31 mouse cellular contexts compared by ENCODE assay signal in genomic region chr3:116951489-116951888, GRCm38 (mm10). TPM values are rescaled to one million over a fixed set of nuclear protein-coding genes. Genes with fewer than 3 reads are reported as not detected.
DNase-seq lines count a peak whose midpoint lies in the region; ATAC-seq and TF ChIP-seq lines count a peak whose summit lies in the region.
"Had no signal": no experiment of that assay in that cellular context is flagged by ENCODE, and none has a peak within 500 bp of the region (broad histone marks: within the 10 kb centered on the region; RNA-seq: fewer than 3 reads in every experiment).

No protein-coding gene starts in this region.

- no peak for ATAC-seq in heart, embryonic 11.5 days (replicated peaks; ENCODE audit: insufficient number of reproducible peaks, low FRiP score, low TSS enrichment)
- ATAC-seq in liver, embryonic 11.5 days (replicated peaks; ENCODE audit: low FRiP score), result no peak
- ATAC-seq in frontal cortex, adult (ENCODE audit: low TSS enrichment), result no peak
- ATAC-seq: forebrain, embryonic 16.5 days; hindbrain, embryonic 16.5 days had no signal

- H3K79me2 ChIP-seq in heart, adult 2 months (replicated peaks; ENCODE audit: control insufficient read depth, insufficient read depth, low read length), result peaks cover 2% of the 10 kb centered on the region
- H3K79me2 ChIP-seq in liver, adult 2 months (ENCODE audit: control insufficient read depth, insufficient read depth, low read length), result peaks cover 12% of the 10 kb centered on the region; the same call in 1 of the 2 replicates

- WGBS in heart, adult 2 months, result 21% methylated on average over 3 of the region's 3 CpGs
- WGBS in heart, embryonic 11.5 days (ENCODE audit: insufficient replicate concordance), result 64% methylated on average over 3 of the region's 3 CpGs
- 8% methylated on average over 3 of the region's 3 CpGs for WGBS in liver, adult 2 months
- 78% methylated on average over 3 of the region's 3 CpGs for WGBS in liver, embryonic 11.5 days

- no peaks in the 10 kb centered on the region for H3K9me3 ChIP-seq in heart, embryonic 11.5 days (replicated peaks; ENCODE audit: control insufficient read depth, low read length)
- no peaks in the 10 kb centered on the region for H3K9me3 ChIP-seq in liver, embryonic 11.5 days (ENCODE audit: control insufficient read depth, low read length)
- H3K9me3 ChIP-seq: embryonic facial prominence, embryonic 10.5 days; forebrain, embryonic 10.5 days; hindbrain, embryonic 10.5 days; kidney, embryonic 15.5 days; neural tube, embryonic 15.5 days had no signal

- TF ChIP-seq EP300 in heart, adult 2 months (IDR thresholded peaks at IDR 0.05; ENCODE audit: insufficient read depth, low read depth, low read length), result peak; percentile 63; the same call in 1 of the 2 replicates

- DNase-seq in heart, adult 2 months, result peak in 1 of 2 experiments; percentile 53
- peak; percentile 73 for DNase-seq in liver, adult 2 months (ENCODE audit: extremely low read depth, low read depth, low spot score)
- no peak for DNase-seq in liver, embryonic 11.5 days (ENCODE audit: low spot score)
- peak; percentile 24 for DNase-seq in 3134 (ENCODE audit: extremely low read depth, insufficient read length, low spot score)
- no peak for DNase-seq in B cell, adult 2 months
- DNase-seq: adrenal gland, postnatal 25 days; cerebellum, adult 9-10 months; kidney, adult 11 months; layer of hippocampus, adult 9-11 months; thymus, adult 2 months; thymus, postnatal 4 days had no signal

- H3K36me3 ChIP-seq in heart, adult 2 months (ENCODE audit: control insufficient read depth, insufficient read depth, low read length), result peaks cover 79% of the 10 kb centered on the region
- H3K36me3 ChIP-seq in heart, embryonic 11.5 days (ENCODE audit: control insufficient read depth, insufficient read depth, low read length), result no peaks in the 10 kb centered on the region
- H3K36me3 ChIP-seq in liver, adult 2 months (ENCODE audit: control insufficient read depth, insufficient read depth, low read length), result peaks cover 23% of the 10 kb centered on the region
- H3K36me3 ChIP-seq in liver, embryonic 11.5 days (ENCODE audit: control insufficient read depth, insufficient read depth, low read length), result no peaks in the 10 kb centered on the region
- H3K36me3 ChIP-seq: embryonic facial prominence, embryonic 10.5 days; forebrain, embryonic 10.5 days; hindbrain, embryonic 10.5 days; kidney, embryonic 15.5 days; neural tube, embryonic 15.5 days had no signal

- no peak overlapping the region for H3K4me3 ChIP-seq in heart, adult 2 months
- H3K4me3 ChIP-seq in heart, embryonic 11.5 days (ENCODE audit: low read depth, low read length), result no peak overlapping the region
- no peak overlapping the region for H3K4me3 ChIP-seq in liver, adult 2 months (ENCODE audit: insufficient read depth, low read depth, low read length)
- no peak overlapping the region for H3K4me3 ChIP-seq in liver, embryonic 11.5 days (ENCODE audit: low read depth, low read length)
- H3K4me3 ChIP-seq in brown adipose tissue, adult 24 weeks (ENCODE audit: insufficient read depth, low read depth, low read length), result no peak overlapping the region
- H3K4me3 ChIP-seq: embryonic facial prominence, embryonic 10.5 days; forebrain, embryonic 10.5 days; hindbrain, embryonic 10.5 days; kidney, embryonic 15.5 days; neural tube, embryonic 15.5 days had no signal

- TF ChIP-seq POLR2A in heart, adult 2 months (IDR thresholded peaks at IDR 0.05; ENCODE audit: insufficient read depth, low read depth, low read length), result no peak
- TF ChIP-seq POLR2A in liver, adult 2 months (IDR thresholded peaks at IDR 0.05; ENCODE audit: extremely low read depth, insufficient read depth, low read length), result no peak

- peak overlapping the region; percentile 86 for H3K27ac ChIP-seq in heart, adult 2 months
- H3K27ac ChIP-seq in heart, embryonic 11.5 days (ENCODE audit: low read depth, low read length), result no peak overlapping the region
- peak overlapping the region; percentile 82 for H3K27ac ChIP-seq in liver, adult 2 months (replicated peaks; ENCODE audit: insufficient read depth, low read depth, low read length)
- no peak overlapping the region for H3K27ac ChIP-seq in liver, embryonic 11.5 days (ENCODE audit: low read depth, low read length)
- H3K27ac ChIP-seq in brown adipose tissue, adult 24 weeks (replicated peaks; ENCODE audit: low read depth, low read length), result peak overlapping the region; percentile 98
- H3K27ac ChIP-seq: embryonic facial prominence, embryonic 10.5 days; forebrain, embryonic 10.5 days; hindbrain, embryonic 10.5 days; kidney, embryonic 15.5 days; neural tube, embryonic 15.5 days had no signal

- H3K4me2 ChIP-seq in heart, embryonic 11.5 days, result no peak overlapping the region
- no peak overlapping the region for H3K4me2 ChIP-seq in liver, embryonic 11.5 days
- H3K4me2 ChIP-seq: kidney, embryonic 15.5 days; lung, embryonic 14.5 days; midbrain, embryonic 11.5 days; neural tube, embryonic 15.5 days had no signal

- peaks cover 36% of the 10 kb centered on the region for H3K4me1 ChIP-seq in heart, adult 2 months (ENCODE audit: control insufficient read depth, insufficient read depth, low read length)
- no peaks in the 10 kb centered on the region for H3K4me1 ChIP-seq in heart, embryonic 11.5 days (ENCODE audit: control insufficient read depth, insufficient read depth, low read length)
- H3K4me1 ChIP-seq in liver, adult 2 months (ENCODE audit: control insufficient read depth, insufficient read depth, low read length), result peaks cover 37% of the 10 kb centered on the region
- no peaks in the 10 kb centered on the region for H3K4me1 ChIP-seq in liver, embryonic 11.5 days (replicated peaks; ENCODE audit: control insufficient read depth, insufficient read depth, low read length)
- peaks cover 39% of the 10 kb centered on the region for H3K4me1 ChIP-seq in brown adipose tissue, adult 24 weeks (ENCODE audit: control insufficient read depth, insufficient read depth, insufficient read length, low read length)
- H3K4me1 ChIP-seq: embryonic facial prominence, embryonic 10.5 days; forebrain, embryonic 10.5 days; hindbrain, embryonic 10.5 days; kidney, embryonic 15.5 days; neural tube, embryonic 15.5 days had no signal

- no peak overlapping the region for H3K9ac ChIP-seq in heart, adult 2 months (ENCODE audit: low read depth, low read length)
- no peak overlapping the region for H3K9ac ChIP-seq in heart, embryonic 11.5 days (ENCODE audit: low read depth, low read length)
- no peak overlapping the region for H3K9ac ChIP-seq in liver, adult 2 months (ENCODE audit: low read depth, low read length)
- H3K9ac ChIP-seq in liver, embryonic 11.5 days (ENCODE audit: low read depth, low read length), result no peak overlapping the region
- H3K9ac ChIP-seq: kidney, embryonic 15.5 days; lung, embryonic 14.5 days; neural tube, embryonic 15.5 days had no signal

- intact Hi-C loops in heart, adult 2 months (cut with DNase I), result no loop called here

- no peaks in the 10 kb centered on the region for H3K27me3 ChIP-seq in heart, adult 2 months (ENCODE audit: control insufficient read depth, insufficient read depth, low read length)
- H3K27me3 ChIP-seq in heart, embryonic 11.5 days (ENCODE audit: control insufficient read depth, insufficient read depth, low read length), result no peaks in the 10 kb centered on the region
- no peaks in the 10 kb centered on the region for H3K27me3 ChIP-seq in liver, adult 2 months (ENCODE audit: control insufficient read depth, insufficient read depth, low read length)
- no peaks in the 10 kb centered on the region for H3K27me3 ChIP-seq in liver, embryonic 11.5 days (replicated peaks; ENCODE audit: control insufficient read depth, insufficient read depth, low read length)
- H3K27me3 ChIP-seq: kidney, embryonic 15.5 days; neural tube, embryonic 15.5 days had no signal

- TF ChIP-seq CTCF in heart, adult 2 months (IDR thresholded peaks at IDR 0.05), result no peak
- TF ChIP-seq CTCF in liver, adult 2 months (IDR thresholded peaks at IDR 0.05; ENCODE audit: low read depth, low read length), result no peak

RNA-seq across cellular contexts. Expression of gene 4930455H04Rik, which starts 16.6 kb away (rescaled TPM):
- not detected for total RNA-seq in heart, adult 2 months (2021)
- 0.16 TPM in 1 of 2 replicates, not detected in the other for polyA plus RNA-seq in heart, adult 2 months (2012; rRNA removed)
- polyA plus RNA-seq in heart, embryonic 11.5 days (2014; fragmentation: Nextera tagmentation; extraction: Ambion mirVana), result not detected in 2 replicates
- total RNA-seq in liver, adult 2 months (2014; rRNA removed), result 0.09 TPM in 1 of 2 replicates, not detected in the other
- polyA plus RNA-seq in liver, adult 2 months (2012; rRNA removed), result not detected in 2 replicates
- not detected in 2 replicates for polyA plus RNA-seq in liver, embryonic 11.5 days (2014; fragmentation: Nextera tagmentation; extraction: Ambion mirVana)
- polyA plus RNA-seq in brown adipose tissue, adult 24 weeks (2012; ENCODE audit: insufficient read depth, insufficient read length, missing spikeins), result not detected in 2 replicates
- total RNA-seq: adrenal gland, postnatal 25 days; gastrocnemius, postnatal 4 days; left cerebral cortex, adult 18-20 months; left cerebral cortex, postnatal 25 days; megakaryocyte progenitor cell, adult 5-6 weeks had no signal
- polyA plus RNA-seq: brain, embryonic 14.5 days; embryonic facial prominence, embryonic 10.5 days; forebrain, embryonic 10.5 days; forebrain, embryonic 16.5 days; heart, embryonic 14.5 days; hindbrain, embryonic 10.5 days; hindbrain, embryonic 16.5 days; kidney, embryonic 15.5 days; limb, embryonic 14.5 days; lung, embryonic 14.5 days; midbrain, embryonic 11.5 days; neural tube, embryonic 15.5 days; stomach, embryonic 16.5 days; thymus, adult 2 months had no signal

RNA-seq across cellular contexts. Expression of gene Palmd, which starts 17.3 kb away (rescaled TPM):
- 10 to 100 TPM; 55.2 to 55.6 TPM for total RNA-seq in heart, adult 2 months (2021)
- 13.7 and 21.2 TPM in 2 replicates for polyA plus RNA-seq in heart, adult 2 months (2012; rRNA removed)
- 10.4 and 11.1 TPM in 2 replicates for polyA plus RNA-seq in heart, embryonic 11.5 days (2014; fragmentation: Nextera tagmentation; extraction: Ambion mirVana)
- total RNA-seq in liver, adult 2 months (2014; rRNA removed), result 14.2 and 16.5 TPM in 2 replicates
- 6.6 and 6.9 TPM in 2 replicates for polyA plus RNA-seq in liver, adult 2 months (2012; rRNA removed)
- 4.6 and 4.8 TPM in 2 replicates for polyA plus RNA-seq in liver, embryonic 11.5 days (2014; fragmentation: Nextera tagmentation; extraction: Ambion mirVana)
- 132 and 150 TPM in 2 replicates for polyA plus RNA-seq in brown adipose tissue, adult 24 weeks (2012; ENCODE audit: insufficient read depth, insufficient read length, missing spikeins)
- total RNA-seq: megakaryocyte progenitor cell, adult 5-6 weeks had no signal

Comparison
In these comparisons a context has a peak if more than half of its experiments do, and no peak if none do; other contexts are left out.
1. DNase-seq: peak in liver, adult 2 months (single experiment) and 3134 (single experiment); none in liver, embryonic 11.5 days (single experiment) and B cell, adult 2 months (0 of 2).
2. H3K27ac ChIP-seq: peak in heart, adult 2 months (single experiment), liver, adult 2 months (single experiment) and brown adipose tissue, adult 24 weeks (single experiment); none in heart, embryonic 11.5 days (single experiment) and liver, embryonic 11.5 days (single experiment).